Mouse (Mus musculus) megakaryocyte, embryonic 14.5 days (primary cell): ENCODE measurements around the gene Ggt7. TPM values are rescaled to one million over a fixed set of nuclear protein-coding genes. Genes with fewer than 3 reads are reported as not detected.
"Not testable (repeated sequence)": the region's sequence is repeated elsewhere in the genome, so short reads cannot be mapped to it uniquely, and the experiment has no call there.

Experiments used
- H3K27me3 ChIP-seq: replicated peaks from 2 replicates; pipeline ENCODE3; 2012; ENCODE audit warnings: inconsistent platforms
- H3K36me3 ChIP-seq: replicated peaks from 2 replicates; pipeline ENCODE3; 2012; ENCODE audit warnings: low read length, inconsistent platforms, mixed read lengths
- H3K4me1 ChIP-seq: 2 replicates; pipeline ENCODE4 v1.6.1; 2012; ENCODE audit warnings: inconsistent platforms
- H3K4me3 ChIP-seq: replicated peaks from 2 replicates; pipeline ENCODE3; 2012; ENCODE audit warnings: moderate library complexity, mild to moderate bottlenecking, inconsistent platforms
- H3K9me3 ChIP-seq: 2 replicates; pipeline ENCODE4 v1.6.1; 2012; ENCODE audit warnings: inconsistent platforms
- FLI1 ChIP-seq: IDR thresholded peaks from 2 replicates; pipeline ENCODE4 v1.6.1; 2012; ENCODE audit warnings: low read length, inconsistent platforms, mixed read lengths
- GATA1 ChIP-seq: IDR thresholded peaks from 3 replicates; pipeline ENCODE4 v1.6.1; 2012; ENCODE audit warnings: mixed read lengths, low read length, inconsistent platforms, borderline replicate concordance
- polyA plus RNA-seq: library from polyadenylated mRNA; stranded (reverse); fragments of >175 nt; gene quantifications from 2 replicates; pipeline ENCODE4 v1.2.3, GENCODE M21; 2012; ENCODE audit warnings: low replicate concordance; ENCODE audit not compliant: insufficient read depth

Gene Ggt7
- polyA plus RNA-seq: 0.60 and 24.0 TPM in 2 replicates

- peak within 1 kb of the TSS; percentile 95 for H3K4me3 ChIP-seq
- peaks cover 12% of the 10 kb centered on the region for H3K36me3 ChIP-seq
- no peak for TF ChIP-seq GATA1
- TF ChIP-seq FLI1: no peak
- no peaks in the 10 kb centered on the region for H3K9me3 ChIP-seq
- peaks cover 26% of the 10 kb centered on the region for H3K27me3 ChIP-seq
- H3K4me1 ChIP-seq: peaks cover 57% of the 10 kb centered on the region
These were observed at the start of gene Ggt7, which contains the start of gene Acss2 for GRCm38 (mm10) chr2:155517455-155518423. Gene Ggt7 (minus strand): TSS chr2:155518237. Gene Acss2 (plus strand): TSS chr2:155517948.

- Histone ChIP-seq H3K36me3 (peaks cover 96% of the 10 kb centered on the region), H3K4me3 (peak overlapping the region; percentile 68), H3K27me3 (no peaks in the 10 kb centered on the region), H3K9me3 (peaks cover 13% of the 10 kb centered on the region), H3K4me1 (peaks cover 52% of the 10 kb centered on the region)
- TF ChIP-seq FLI1: no peak
- no peak for TF ChIP-seq GATA1
These were observed 49.7 kb upstream of the Ggt7 start for GRCm38 (mm10) chr2:155567751-155568150.

- peaks cover 45% of the 10 kb centered on the region for H3K4me1 ChIP-seq
- peaks cover 99% of the 10 kb centered on the region for H3K36me3 ChIP-seq
- H3K9me3 ChIP-seq: peaks cover 13% of the 10 kb centered on the region
- no peaks in the 10 kb centered on the region for H3K27me3 ChIP-seq
- TF ChIP-seq FLI1 (no peak), GATA1 (no peak)
- no peak overlapping the region for H3K4me3 ChIP-seq
These were observed 44.9 kb upstream of the Ggt7 start for GRCm38 (mm10) chr2:155562934-155563333.

GRCm38 (mm10) chr2:155562209-155562608, 44.2 kb upstream of the Ggt7 start:
- Histone ChIP-seq H3K4me1 (peaks cover 38% of the 10 kb centered on the region), H3K9me3 (peaks cover 7% of the 10 kb centered on the region), H3K36me3 (peaks cover 96% of the 10 kb centered on the region), H3K27me3 (no peaks in the 10 kb centered on the region), H3K4me3 (no peak overlapping the region)
- TF ChIP-seq GATA1 (no peak), FLI1 (no peak)

GRCm38 (mm10) chr2:155554426-155554985, 36.5 kb upstream of the Ggt7 start:
- TF ChIP-seq GATA1: no peak

GRCm38 (mm10) chr2:155552949-155553354, 34.9 kb upstream of the Ggt7 start:
- Histone ChIP-seq H3K4me1 (peaks cover 57% of the 10 kb centered on the region), H3K36me3 (peaks cover 76% of the 10 kb centered on the region), H3K4me3 (no peak overlapping the region), H3K27me3 (no peaks in the 10 kb centered on the region), H3K9me3 (no peaks in the 10 kb centered on the region)
- TF ChIP-seq GATA1 (no peak), FLI1 (no peak)

More at GRCm38 (mm10) chr2:155554426-155554985, 36.5 kb upstream of the Ggt7 start:
- H3K36me3 ChIP-seq: peaks cover 81% of the 10 kb centered on the region
- no peaks in the 10 kb centered on the region for H3K27me3 ChIP-seq
- H3K4me1 ChIP-seq: peaks cover 44% of the 10 kb centered on the region
- H3K4me3 ChIP-seq: no peak overlapping the region
- no peaks in the 10 kb centered on the region for H3K9me3 ChIP-seq

- no peak overlapping the region for H3K4me3 ChIP-seq
- TF ChIP-seq FLI1 (no peak), GATA1 (no peak)
- H3K9me3 ChIP-seq: no peaks in the 10 kb centered on the region
These were observed 34.3 kb upstream of the Ggt7 start for GRCm38 (mm10) chr2:155552336-155552735.

GRCm38 (mm10) chr2:155546955-155547354, 28.9 kb upstream of the Ggt7 start:
- Histone ChIP-seq H3K4me1 (peaks cover 44% of the 10 kb centered on the region), H3K4me3 (no peak overlapping the region), H3K36me3 (peaks cover 38% of the 10 kb centered on the region), H3K27me3 (no peaks in the 10 kb centered on the region), H3K9me3 (no peaks in the 10 kb centered on the region)
- TF ChIP-seq GATA1 (no peak), FLI1 (no peak)

More at GRCm38 (mm10) chr2:155552336-155552735, 34.3 kb upstream of the Ggt7 start:
- peaks cover 64% of the 10 kb centered on the region for H3K4me1 ChIP-seq
- peaks cover 73% of the 10 kb centered on the region for H3K36me3 ChIP-seq
- H3K27me3 ChIP-seq: no peaks in the 10 kb centered on the region

GRCm38 (mm10) chr2:155540822-155541458, 22.9 kb upstream of the Ggt7 start:
- H3K9me3 ChIP-seq: no peaks in the 10 kb centered on the region
- TF ChIP-seq GATA1: no peak
- TF ChIP-seq FLI1: no peak
- H3K27me3 ChIP-seq: no peaks in the 10 kb centered on the region
- peaks cover 4% of the 10 kb centered on the region for H3K36me3 ChIP-seq
- peak overlapping the region; percentile 64 for H3K4me3 ChIP-seq
- peaks cover 28% of the 10 kb centered on the region for H3K4me1 ChIP-seq

- H3K9me3 ChIP-seq: no peaks in the 10 kb centered on the region
- no peaks in the 10 kb centered on the region for H3K27me3 ChIP-seq
- H3K36me3 ChIP-seq: peaks cover 5% of the 10 kb centered on the region
- H3K4me1 ChIP-seq: peaks cover 24% of the 10 kb centered on the region
- H3K4me3 ChIP-seq: no peak overlapping the region
- TF ChIP-seq FLI1 (no peak), GATA1 (no peak)
These were observed 21.7 kb upstream of the Ggt7 start for GRCm38 (mm10) chr2:155539696-155540095.

- not testable (repeated sequence) for H3K4me3 ChIP-seq, H3K27me3 ChIP-seq, H3K36me3 ChIP-seq, H3K9me3 ChIP-seq
- H3K4me1 ChIP-seq: peaks cover 24% of the 10 kb centered on the region
These were observed 20.5 kb upstream of the Ggt7 start for GRCm38 (mm10) chr2:155538463-155539057.
